Mouse (Mus musculus): ENCODE measurements around the gene Btnl2.

DNA sequence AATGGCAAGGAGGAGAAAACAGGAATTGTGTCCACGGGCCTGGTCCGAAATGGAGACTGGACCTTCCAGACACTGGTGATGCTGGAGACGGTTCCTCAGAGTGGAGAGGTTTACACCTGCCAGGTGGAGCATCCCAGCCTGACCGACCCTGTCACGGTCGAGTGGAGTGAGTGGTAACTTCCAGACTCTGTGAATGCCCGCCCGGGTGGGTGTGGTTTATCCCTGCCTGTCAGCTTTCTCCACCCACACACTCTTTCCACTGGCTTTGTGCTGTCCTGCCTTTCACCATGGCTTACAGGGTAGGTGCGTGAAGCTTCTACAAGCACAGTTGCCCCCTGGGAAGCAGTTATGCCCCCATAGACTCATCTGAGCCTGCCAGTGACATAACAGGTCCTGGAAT, 40.3 kb upstream of the Btnl2 start:
- TF ChIP-seq FLI1 (IDR thresholded peaks at IDR 0.05; ENCODE audit: low read length) (no peak), GATA1 (IDR thresholded peaks at IDR 0.05; ENCODE audit: borderline replicate concordance, low read length) (no peak)

All from megakaryocyte, embryonic 14.5 days (primary cell).